Mouse (Mus musculus) forebrain, embryonic 11.5 days (tissue): ENCODE results near the gene Prok1. TPM values are rescaled to one million over a fixed set of nuclear protein-coding genes. Genes with fewer than 3 reads are reported as not detected.

Experiments used
- ATAC-seq: fragments of 200-750 bp; cut with Nextera tagmentation; replicated peaks from 2 replicates; pipeline ENCODE4 v1.8.0; 2017; ENCODE audit warnings: moderate TSS enrichment; ENCODE audit not compliant: low FRiP score
- DNase-seq: peaks from one replicate; pipeline ENCODE4 v3.0.0-alpha.2; 2017; ENCODE audit warnings: low spot score
- H3K27ac ChIP-seq: fragments of 300-500 bp; sonication (generic); 2 replicates; pipeline ENCODE4 v1.5.1; 2014; ENCODE audit warnings: low read depth, low read length
- H3K27me3 ChIP-seq: fragments of 300-500 bp; sonication (generic); 2 replicates; pipeline ENCODE4 v1.6.1; 2014; ENCODE audit warnings: mild to moderate bottlenecking, low read length, mixed read lengths; ENCODE audit not compliant: control insufficient read depth, insufficient read depth
- H3K36me3 ChIP-seq: fragments of 300-500 bp; sonication (generic); 2 replicates; pipeline ENCODE4 v1.6.1; 2014; ENCODE audit warnings: mild to moderate bottlenecking, low read length, moderate library complexity, mixed read lengths; ENCODE audit not compliant: control insufficient read depth, insufficient read depth
- H3K4me1 ChIP-seq: fragments of 300-500 bp; sonication (generic); replicated peaks from 2 replicates; pipeline ENCODE4 v1.6.1; 2014; ENCODE audit warnings: low read length, mixed read lengths; ENCODE audit not compliant: control insufficient read depth, insufficient read depth
- H3K4me2 ChIP-seq: fragments of 300-500 bp; sonication (generic); 2 replicates; pipeline ENCODE4 v1.6.1; 2014; ENCODE audit warnings: low read depth, mild to moderate bottlenecking, low read length, moderate library complexity, mixed read lengths; ENCODE audit not compliant: severe bottlenecking
- H3K4me3 ChIP-seq: fragments of 300-500 bp; sonication (generic); 2 replicates; pipeline ENCODE4 v1.5.1; 2014; ENCODE audit warnings: low read depth, low read length
- H3K9ac ChIP-seq: fragments of 300-500 bp; sonication (generic); 2 replicates; pipeline ENCODE4 v1.6.1; 2014; ENCODE audit warnings: low read length
- H3K9me3 ChIP-seq: fragments of 300-500 bp; sonication (generic); 2 replicates; pipeline ENCODE4 v1.6.1; 2016; ENCODE audit warnings: low read length, mixed read lengths; ENCODE audit not compliant: control insufficient read depth
- WGBS: fragments of 180-500 bp; shearing (Covaris S2); extraction: QIAGEN DNeasy Blood & Tissue Kit; methylation state at CpG from one replicate; pipeline ENCODE4 v1.1.7; 2014; 5-methylcytosine and 5-hydroxymethylcytosine counted together
- polyA plus RNA-seq: library from polyadenylated mRNA; unstranded; fragments of >200 nt; fragmentation: Nextera tagmentation; extraction: Ambion mirVana; gene quantifications from 2 replicates; pipeline ENCODE4 v1.2.1, GENCODE M21; 2014

Prok1 gene
- polyA plus RNA-seq, 1 experiment from 2014 or later, result not detected

DNA sequence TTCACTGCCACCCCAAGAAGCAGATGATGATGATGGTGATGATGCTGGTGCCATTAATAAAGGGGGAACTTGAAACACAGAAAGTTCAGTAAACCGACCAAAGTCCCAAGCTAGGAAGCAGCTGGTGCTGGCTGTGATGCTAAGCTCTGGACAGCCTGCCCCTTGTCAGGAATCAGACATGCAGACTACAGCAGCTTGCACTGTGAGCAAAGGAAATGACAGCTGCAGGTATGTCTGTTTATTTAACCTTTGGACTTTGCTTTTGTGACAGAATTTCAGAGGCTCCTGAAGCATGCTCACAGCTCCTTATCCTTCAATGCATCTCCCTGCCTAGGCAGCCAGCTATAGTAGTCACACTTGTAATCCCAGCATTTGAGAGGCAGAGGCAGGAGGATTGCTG lies 9.0 kb downstream of the Prok1 start, which contains the start of gene A630076J17Rik:
A630076J17Rik (plus strand) TSS at position 88 of the 400 bp plus-strand sequence.
- Histone ChIP-seq H3K4me2 (no peak within 1 kb of the TSS), H3K4me1 (no peaks in the 10 kb centered on the region), H3K36me3 (no peaks in the 10 kb centered on the region), H3K4me3 (no peak within 1 kb of the TSS), H3K27ac (no peak within 1 kb of the TSS), H3K9ac (no peak within 1 kb of the TSS), H3K9me3 (no peaks in the 10 kb centered on the region), H3K27me3 (no peaks in the 10 kb centered on the region)
- 58% methylated on average over 1 of the region's 1 CpGs for WGBS
- DNase-seq (no peak), ATAC-seq (no peak)

GRCm38 (mm10) chr3:107229822-107230221 lies 9.7 kb downstream of the Prok1 start:
- ATAC-seq (no peak), DNase-seq (no peak)
- Histone ChIP-seq H3K4me3 (no peak overlapping the region), H3K9me3 (no peaks in the 10 kb centered on the region), H3K27ac (no peak overlapping the region), H3K4me2 (no peak overlapping the region), H3K4me1 (no peaks in the 10 kb centered on the region), H3K36me3 (no peaks in the 10 kb centered on the region), H3K9ac (no peak overlapping the region), H3K27me3 (no peaks in the 10 kb centered on the region)
- WGBS, result 83% methylated on average over 5 of the region's 5 CpGs

DNA sequence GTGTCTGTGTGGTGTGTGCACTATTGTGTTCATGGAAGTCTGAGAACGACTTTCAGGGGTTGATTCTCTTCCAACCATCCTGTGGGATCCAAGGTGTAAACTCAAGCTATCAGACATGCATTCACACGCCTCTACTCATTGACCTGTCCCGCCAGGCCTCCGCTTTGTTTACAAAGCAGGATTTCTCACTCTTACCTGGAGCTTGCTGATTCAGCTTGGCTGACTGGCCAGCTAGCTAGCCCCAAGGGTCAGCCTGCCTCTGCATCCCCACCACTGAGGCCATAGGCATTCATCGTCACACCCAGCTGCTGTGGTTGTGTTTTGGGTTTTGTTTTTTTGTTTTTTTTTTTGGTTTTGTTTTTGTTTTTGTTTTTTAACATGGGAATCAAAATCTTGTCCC lies 10.3 kb downstream of the Prok1 start:
- 84% methylated on average over 5 of the region's 5 CpGs for WGBS
- H3K9me3 ChIP-seq, result no peaks in the 10 kb centered on the region
- H3K4me1 ChIP-seq, result no peaks in the 10 kb centered on the region
- H3K27ac ChIP-seq, result no peak overlapping the region
- H3K27me3 ChIP-seq, result no peaks in the 10 kb centered on the region
- no peak overlapping the region for H3K4me2 ChIP-seq
- no peak overlapping the region for H3K4me3 ChIP-seq
- no peak overlapping the region for H3K9ac ChIP-seq
- DNase-seq (no peak), ATAC-seq (no peak)
- H3K36me3 ChIP-seq, result no peaks in the 10 kb centered on the region

DNA sequence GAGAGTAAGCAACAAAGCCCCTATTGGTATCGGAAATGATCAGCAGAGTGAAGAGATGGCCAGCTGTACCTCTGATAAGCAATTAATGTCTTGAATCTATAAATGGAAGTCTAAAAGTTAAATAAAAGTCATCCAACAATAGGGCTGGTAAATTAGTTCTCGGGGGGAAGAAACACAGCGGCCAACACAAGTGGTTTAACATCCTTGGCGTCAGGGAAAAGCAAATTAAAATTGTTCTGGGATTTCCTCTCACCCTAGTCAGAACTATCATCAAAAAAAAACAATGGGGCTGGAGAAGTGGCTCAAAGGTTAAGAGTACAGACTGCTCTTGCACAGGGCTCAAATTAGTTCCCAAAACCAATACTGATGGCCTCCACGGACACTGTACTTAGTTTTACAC lies 13.7 kb downstream of the Prok1 start:
- Histone ChIP-seq H3K4me2 (no peak overlapping the region), H3K4me1 (no peaks in the 10 kb centered on the region), H3K36me3 (no peaks in the 10 kb centered on the region), H3K9ac (no peak overlapping the region), H3K9me3 (no peaks in the 10 kb centered on the region), H3K27ac (no peak overlapping the region), H3K27me3 (no peaks in the 10 kb centered on the region), H3K4me3 (no peak overlapping the region)
- no peak for DNase-seq
- no peak for ATAC-seq
- WGBS, result 91% methylated on average over 5 of the region's 5 CpGs

- WGBS, result 55% methylated on average over 1 of the region's 1 CpGs
- Histone ChIP-seq H3K4me1 (no peaks in the 10 kb centered on the region), H3K4me2 (no peak overlapping the region), H3K36me3 (no peaks in the 10 kb centered on the region), H3K4me3 (no peak overlapping the region), H3K9me3 (no peaks in the 10 kb centered on the region), H3K9ac (no peak overlapping the region), H3K27me3 (no peaks in the 10 kb centered on the region), H3K27ac (no peak overlapping the region)
- ATAC-seq (no peak), DNase-seq (no peak)
These were observed 16.3 kb downstream of the Prok1 start for GRCm38 (mm10) chr3:107223230-107223629.

DNA sequence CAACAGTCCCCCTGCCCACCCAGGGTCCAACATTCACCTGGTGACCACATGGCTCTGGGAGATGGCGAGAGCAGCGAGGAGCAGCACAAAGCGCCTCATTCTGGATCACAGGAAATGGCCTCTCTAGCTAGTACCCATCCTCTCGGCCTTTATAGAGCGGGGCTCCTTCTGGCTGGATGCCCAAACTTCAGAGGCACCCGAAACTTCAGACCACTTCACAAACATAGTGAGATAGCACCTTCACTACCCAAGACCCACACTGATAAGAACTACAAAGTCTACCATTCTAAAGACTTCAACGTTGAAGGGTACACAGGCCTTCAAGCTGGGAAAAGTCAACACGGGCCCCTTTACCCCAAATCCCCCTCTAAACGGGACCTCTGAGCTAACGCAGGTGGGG lies 17.9 kb downstream of the Prok1 start, which contains the start of gene Cym:
Cym (minus strand) TSS at position 125 of the 400 bp plus-strand sequence.
- DNase-seq, result no peak
- WGBS, result 91% methylated on average over 10 of the region's 10 CpGs
- Histone ChIP-seq H3K36me3 (no peaks in the 10 kb centered on the region), H3K4me2 (no peak within 1 kb of the TSS), H3K9me3 (no peaks in the 10 kb centered on the region), H3K4me1 (no peaks in the 10 kb centered on the region), H3K9ac (no peak within 1 kb of the TSS), H3K4me3 (no peak within 1 kb of the TSS), H3K27me3 (no peaks in the 10 kb centered on the region), H3K27ac (no peak within 1 kb of the TSS)
- no peak for ATAC-seq

DNA sequence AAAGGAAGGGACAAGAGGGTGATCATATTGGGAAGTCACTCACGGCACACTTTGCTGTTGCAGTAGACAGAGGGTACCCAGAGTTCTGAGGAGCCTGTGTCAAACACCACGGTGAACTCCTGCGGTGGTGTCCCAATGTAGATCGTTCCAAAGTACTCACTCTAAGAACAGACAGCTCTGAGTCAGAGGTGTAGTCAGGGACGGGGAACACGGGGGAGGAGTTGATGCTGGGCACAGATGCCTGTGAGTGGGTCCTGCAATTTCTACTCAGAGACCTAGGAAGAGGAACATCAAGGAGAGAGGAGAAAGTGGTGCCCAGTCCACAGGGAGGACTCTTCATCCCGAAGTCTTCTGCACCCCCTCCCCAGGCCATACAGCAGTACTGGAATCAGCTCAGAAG lies 20.9 kb downstream of the Prok1 start:
- Histone ChIP-seq H3K4me1 (no peaks in the 10 kb centered on the region), H3K9ac (no peak overlapping the region), H3K9me3 (no peaks in the 10 kb centered on the region), H3K27ac (no peak overlapping the region), H3K36me3 (no peaks in the 10 kb centered on the region), H3K27me3 (no peaks in the 10 kb centered on the region), H3K4me2 (no peak overlapping the region), H3K4me3 (no peak overlapping the region)
- ATAC-seq (no peak), DNase-seq (no peak)
- 93% methylated on average over 7 of the region's 7 CpGs for WGBS

DNA sequence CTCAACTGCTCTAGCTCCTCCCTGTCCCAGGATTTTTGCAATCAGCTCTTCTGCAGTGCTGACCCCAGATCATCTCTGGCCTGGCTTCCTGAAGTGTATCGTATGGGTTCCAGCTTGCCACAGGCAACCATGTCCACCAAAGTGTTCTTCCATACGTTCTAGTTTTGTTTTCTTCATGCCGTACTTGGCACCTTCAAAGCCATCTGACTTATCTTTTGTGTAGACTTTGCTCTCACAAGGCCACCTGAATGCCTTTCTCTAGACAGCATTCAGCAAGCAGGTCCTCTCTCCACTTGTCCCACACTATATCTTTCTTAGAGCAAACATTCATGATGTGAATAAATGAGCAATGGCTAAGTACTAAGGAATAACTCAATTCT lies 22.4 kb downstream of the Prok1 start:
- ATAC-seq, result no peak

DNA sequence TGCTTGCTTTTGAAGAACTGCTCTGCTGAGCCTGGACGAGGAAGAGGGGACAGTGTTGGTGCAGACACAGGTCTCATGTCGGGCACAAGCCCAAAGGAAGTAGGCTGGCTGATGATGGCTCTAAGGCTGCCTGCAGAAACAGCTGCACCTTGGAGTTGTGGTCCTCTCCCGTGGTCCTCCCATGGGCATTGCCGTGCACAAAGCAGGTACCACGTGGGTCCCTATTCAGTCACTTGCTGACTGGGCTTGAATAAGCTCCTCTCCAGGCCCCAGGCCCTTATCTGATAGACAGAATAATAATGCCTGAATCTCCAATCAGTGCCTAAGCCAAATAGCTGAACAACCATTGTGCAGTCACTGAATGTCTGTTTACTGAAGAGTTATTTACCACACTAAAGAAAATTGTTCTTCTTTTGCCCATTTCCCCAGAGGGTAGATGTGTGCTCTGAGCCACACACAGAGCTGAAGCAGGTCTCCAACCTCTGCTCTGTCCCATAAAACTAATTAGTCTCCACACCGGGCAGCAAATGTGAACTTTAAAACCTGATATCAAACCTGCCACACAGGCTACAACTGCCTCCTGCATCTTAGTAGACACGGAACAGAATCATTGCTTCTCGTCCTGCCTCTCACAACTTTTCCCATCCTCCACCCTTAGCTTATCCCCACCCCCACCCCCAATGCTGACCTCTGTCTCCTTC lies 23.0 kb downstream of the Prok1 start:
- Histone ChIP-seq H3K4me2 (no peak overlapping the region), H3K4me1 (no peaks in the 10 kb centered on the region), H3K27me3 (no peaks in the 10 kb centered on the region), H3K4me3 (no peak overlapping the region), H3K27ac (no peak overlapping the region), H3K9ac (no peak overlapping the region), H3K36me3 (no peaks in the 10 kb centered on the region), H3K9me3 (no peaks in the 10 kb centered on the region)
- WGBS, result 78% methylated on average over 8 of the region's 8 CpGs
- ATAC-seq, result no peak
- no peak for DNase-seq

More for the DNA sequence above, 22.4 kb downstream of the Prok1 start:
- no peak for DNase-seq
- no peak overlapping the region for H3K9ac ChIP-seq
- H3K27ac ChIP-seq, result no peak overlapping the region
- 86% methylated on average over 3 of the region's 3 CpGs for WGBS
- H3K9me3 ChIP-seq, result no peaks in the 10 kb centered on the region
- no peaks in the 10 kb centered on the region for H3K4me1 ChIP-seq
- no peaks in the 10 kb centered on the region for H3K36me3 ChIP-seq
- no peaks in the 10 kb centered on the region for H3K27me3 ChIP-seq
- H3K4me2 ChIP-seq, result no peak overlapping the region
- no peak overlapping the region for H3K4me3 ChIP-seq
